Mouse (Mus musculus): ENCODE measurements around the gene Drap1. TPM values are rescaled to one million over a fixed set of nuclear protein-coding genes. Genes with fewer than 3 reads are reported as not detected.
A peak's percentile ranks its signal among the peaks of the same experiment; 100 is the strongest.

Drap1 gene
- polyA plus RNA-seq, 1 experiment from 2014 or later: 236 TPM

DNA sequence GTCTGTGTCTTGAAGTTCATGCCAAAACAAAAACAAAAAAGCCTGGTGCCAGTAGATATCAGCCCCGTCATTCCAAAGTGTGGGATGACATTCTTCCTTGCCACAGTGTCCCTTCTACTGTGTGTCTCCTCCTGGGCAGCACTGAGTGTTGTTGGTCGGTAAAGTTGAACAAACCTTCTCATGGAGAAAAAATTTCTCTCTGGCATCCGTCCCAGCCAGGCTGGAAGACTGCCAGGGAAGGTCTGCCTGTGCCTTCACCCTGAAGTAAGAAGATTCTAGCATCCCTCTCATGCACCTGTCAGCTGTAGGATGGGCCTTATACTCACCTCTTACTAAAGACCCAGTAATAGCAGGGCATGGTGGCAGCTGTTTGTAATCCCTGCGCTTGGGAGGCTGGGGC, 31.9 kb downstream of the Drap1 start:
- H3K4me1 ChIP-seq (ENCODE audit: insufficient read depth, low read length): peaks cover 14% of the 10 kb centered on the region
- no peaks in the 10 kb centered on the region for H3K36me3 ChIP-seq (ENCODE audit: insufficient read depth, low read length)
- H3K27ac ChIP-seq (ENCODE audit: low read length): no peak overlapping the region
- H3K4me3 ChIP-seq (ENCODE audit: low read length): no peak overlapping the region
- no peak overlapping the region for H3K9ac ChIP-seq (replicated peaks; ENCODE audit: low read length)
- WGBS: 59% methylated on average over 4 of the region's 4 CpGs
- ATAC-seq (ENCODE audit: low FRiP score, low TSS enrichment): no peak
- no peaks in the 10 kb centered on the region for H3K27me3 ChIP-seq (ENCODE audit: insufficient read depth, low read length)
- H3K9me3 ChIP-seq (ENCODE audit: low read length): no peaks in the 10 kb centered on the region
- H3K4me2 ChIP-seq (replicated peaks; ENCODE audit: low read depth, low read length): no peak overlapping the region

- no peaks in the 10 kb centered on the region for H3K36me3 ChIP-seq (ENCODE audit: insufficient read depth, low read length)
- 56% methylated on average over 8 of the region's 8 CpGs for WGBS
- H3K4me1 ChIP-seq (ENCODE audit: insufficient read depth, low read length): peaks cover 29% of the 10 kb centered on the region
- H3K27ac ChIP-seq (ENCODE audit: low read length): peak overlapping the region; percentile 91
- peak overlapping the region; percentile 84 for H3K9ac ChIP-seq (replicated peaks; ENCODE audit: low read length)
- ATAC-seq (ENCODE audit: low FRiP score, low TSS enrichment): no peak
- H3K4me3 ChIP-seq (ENCODE audit: low read length): peak overlapping the region; percentile 96
- H3K9me3 ChIP-seq (ENCODE audit: low read length): no peaks in the 10 kb centered on the region
- no peaks in the 10 kb centered on the region for H3K27me3 ChIP-seq (ENCODE audit: insufficient read depth, low read length)
- peak overlapping the region; percentile 86 for H3K4me2 ChIP-seq (replicated peaks; ENCODE audit: low read depth, low read length)
Measured at GRCm38 (mm10) chr19:5390416-5390815, 34.4 kb downstream of the Drap1 start.

- H3K27me3 ChIP-seq (ENCODE audit: insufficient read depth, low read length): no peaks in the 10 kb centered on the region
- peaks cover 5% of the 10 kb centered on the region for H3K36me3 ChIP-seq (ENCODE audit: insufficient read depth, low read length)
- peaks cover 29% of the 10 kb centered on the region for H3K4me1 ChIP-seq (ENCODE audit: insufficient read depth, low read length)
- peak overlapping the region; percentile 86 for H3K4me2 ChIP-seq (replicated peaks; ENCODE audit: low read depth, low read length)
- H3K27ac ChIP-seq (ENCODE audit: low read length): peak overlapping the region; percentile 91
- H3K9ac ChIP-seq (replicated peaks; ENCODE audit: low read length): peak overlapping the region; percentile 84
- H3K9me3 ChIP-seq (ENCODE audit: low read length): no peaks in the 10 kb centered on the region
- 14% methylated on average over 12 of the region's 12 CpGs for WGBS
- H3K4me3 ChIP-seq (ENCODE audit: low read length): peak overlapping the region; percentile 96
- no peak; the same call in 1 of the 2 replicates for ATAC-seq (ENCODE audit: low FRiP score, low TSS enrichment)
Measured at GRCm38 (mm10) chr19:5389647-5390046, 35.1 kb downstream of the Drap1 start.

- Histone ChIP-seq H3K4me3 (ENCODE audit: low read length) (peak within 1 kb of the TSS; percentile 96), H3K9ac (replicated peaks; ENCODE audit: low read length) (peak within 1 kb of the TSS; percentile 92), H3K9me3 (ENCODE audit: low read length) (no peaks in the 10 kb centered on the region), H3K27me3 (ENCODE audit: insufficient read depth, low read length) (no peaks in the 10 kb centered on the region), H3K27ac (ENCODE audit: low read length) (peak within 1 kb of the TSS; percentile 91), H3K4me1 (ENCODE audit: insufficient read depth, low read length) (peaks cover 29% of the 10 kb centered on the region), H3K36me3 (ENCODE audit: insufficient read depth, low read length) (peaks cover 14% of the 10 kb centered on the region), H3K4me2 (replicated peaks; ENCODE audit: low read depth, low read length) (peak within 1 kb of the TSS; percentile 86)
- 3% methylated on average over 43 of the region's 43 CpGs for WGBS
- ATAC-seq (ENCODE audit: low FRiP score, low TSS enrichment): peak; percentile 97
Measured at GRCm38 (mm10) chr19:5388588-5389242, 36.1 kb downstream of the Drap1 start, which contains the start of gene Sart1. Gene Sart1 (minus strand): TSS chr19:5388703.

DNA sequence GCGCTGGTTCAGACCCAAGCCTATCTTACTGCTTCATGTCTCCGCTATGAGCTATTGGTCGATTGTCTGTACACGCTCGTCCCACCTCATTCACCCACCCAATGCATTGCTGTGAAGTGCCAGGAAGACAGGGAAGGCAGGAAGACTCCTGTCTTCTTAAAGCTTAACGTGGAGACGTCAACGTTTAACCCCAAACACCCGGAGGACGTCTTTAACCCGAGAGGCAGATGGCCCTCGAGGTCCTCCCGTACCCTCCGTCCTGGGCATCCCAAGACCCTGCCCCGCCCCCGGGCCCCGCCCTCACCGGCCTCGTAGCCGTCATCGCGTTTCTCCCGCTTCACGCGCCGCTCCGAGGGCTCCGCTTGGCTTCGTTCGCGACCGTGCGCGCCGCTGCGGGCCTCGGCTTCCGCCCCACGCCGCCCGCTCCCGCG, 36.8 kb downstream of the Drap1 start:
- H3K9ac ChIP-seq (replicated peaks; ENCODE audit: low read length): peak overlapping the region; percentile 92
- H3K36me3 ChIP-seq (ENCODE audit: insufficient read depth, low read length): peaks cover 21% of the 10 kb centered on the region
- WGBS: under 1% methylated on average over 42 of the region's 43 CpGs
- H3K4me2 ChIP-seq (replicated peaks; ENCODE audit: low read depth, low read length): peak overlapping the region; percentile 86
- H3K4me3 ChIP-seq (ENCODE audit: low read length): peak overlapping the region; percentile 96
- H3K27me3 ChIP-seq (ENCODE audit: insufficient read depth, low read length): no peaks in the 10 kb centered on the region
- H3K27ac ChIP-seq (ENCODE audit: low read length): peak overlapping the region; percentile 77
- peaks cover 29% of the 10 kb centered on the region for H3K4me1 ChIP-seq (ENCODE audit: insufficient read depth, low read length)
- peak; percentile 11; the same call in 1 of the 2 replicates for ATAC-seq (ENCODE audit: low FRiP score, low TSS enrichment)
- no peaks in the 10 kb centered on the region for H3K9me3 ChIP-seq (ENCODE audit: low read length)

DNA sequence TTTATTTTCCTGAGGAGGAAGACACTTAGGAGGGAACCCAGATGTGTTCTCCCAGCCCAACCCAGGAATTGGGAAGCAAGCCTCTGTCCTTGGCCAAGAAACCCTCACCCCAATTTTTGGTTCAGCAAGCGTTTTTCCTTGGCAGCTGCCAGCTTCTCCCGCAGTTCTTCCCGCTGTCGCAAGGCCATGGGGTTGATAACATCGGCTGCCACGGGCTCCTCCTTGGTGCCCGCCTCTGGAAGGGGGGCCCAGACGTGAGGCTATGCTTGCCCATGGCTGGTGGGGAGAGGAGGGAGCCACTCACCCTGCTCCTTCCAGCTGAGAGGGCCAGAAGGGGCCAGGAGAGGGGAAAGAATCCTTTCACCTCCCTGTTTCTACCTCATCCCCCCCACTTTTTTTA, 40.1 kb downstream of the Drap1 start:
- Histone ChIP-seq H3K4me1 (ENCODE audit: insufficient read depth, low read length) (peaks cover 21% of the 10 kb centered on the region), H3K9ac (replicated peaks; ENCODE audit: low read length) (no peak overlapping the region), H3K4me2 (replicated peaks; ENCODE audit: low read depth, low read length) (no peak overlapping the region), H3K9me3 (ENCODE audit: low read length) (no peaks in the 10 kb centered on the region), H3K27ac (ENCODE audit: low read length) (no peak overlapping the region), H3K27me3 (ENCODE audit: insufficient read depth, low read length) (no peaks in the 10 kb centered on the region), H3K4me3 (ENCODE audit: low read length) (no peak overlapping the region), H3K36me3 (ENCODE audit: insufficient read depth, low read length) (peaks cover 54% of the 10 kb centered on the region)
- 86% methylated on average over 8 of the region's 8 CpGs for WGBS
- ATAC-seq (ENCODE audit: low FRiP score, low TSS enrichment): no peak

- Histone ChIP-seq H3K4me2 (replicated peaks; ENCODE audit: low read depth, low read length) (no peak overlapping the region), H3K27me3 (ENCODE audit: insufficient read depth, low read length) (no peaks in the 10 kb centered on the region), H3K4me3 (ENCODE audit: low read length) (no peak overlapping the region), H3K36me3 (ENCODE audit: insufficient read depth, low read length) (peaks cover 68% of the 10 kb centered on the region), H3K27ac (ENCODE audit: low read length) (no peak overlapping the region), H3K4me1 (ENCODE audit: insufficient read depth, low read length) (peaks cover 16% of the 10 kb centered on the region), H3K9ac (replicated peaks; ENCODE audit: low read length) (no peak overlapping the region), H3K9me3 (ENCODE audit: low read length) (no peaks in the 10 kb centered on the region)
- ATAC-seq (ENCODE audit: low FRiP score, low TSS enrichment): no peak
- 93% methylated on average over 12 of the region's 12 CpGs for WGBS
Measured at GRCm38 (mm10) chr19:5383326-5383725, 41.5 kb downstream of the Drap1 start.

GRCm38 (mm10) chr19:5377446-5377845, 47.3 kb downstream of the Drap1 start:
- no peak for ATAC-seq (ENCODE audit: low FRiP score, low TSS enrichment)
- H3K9ac ChIP-seq (replicated peaks; ENCODE audit: low read length): no peak overlapping the region
- H3K36me3 ChIP-seq (ENCODE audit: insufficient read depth, low read length): peaks cover 56% of the 10 kb centered on the region

GRCm38 (mm10) chr19:5374748-5375147, 50.0 kb downstream of the Drap1 start:
- WGBS: 78% methylated on average over 4 of the region's 4 CpGs
- no peaks in the 10 kb centered on the region for H3K9me3 ChIP-seq (ENCODE audit: low read length)
- H3K9ac ChIP-seq (replicated peaks; ENCODE audit: low read length): no peak overlapping the region
- peaks cover 52% of the 10 kb centered on the region for H3K36me3 ChIP-seq (ENCODE audit: insufficient read depth, low read length)
- no peaks in the 10 kb centered on the region for H3K4me1 ChIP-seq (ENCODE audit: insufficient read depth, low read length)
- no peak overlapping the region for H3K27ac ChIP-seq (ENCODE audit: low read length)
- no peak overlapping the region for H3K4me3 ChIP-seq (ENCODE audit: low read length)
- no peak overlapping the region for H3K4me2 ChIP-seq (replicated peaks; ENCODE audit: low read depth, low read length)
- ATAC-seq (ENCODE audit: low FRiP score, low TSS enrichment): no peak
- H3K27me3 ChIP-seq (ENCODE audit: insufficient read depth, low read length): no peaks in the 10 kb centered on the region

More at GRCm38 (mm10) chr19:5377446-5377845, 47.3 kb downstream of the Drap1 start:
- no peaks in the 10 kb centered on the region for H3K4me1 ChIP-seq (ENCODE audit: insufficient read depth, low read length)
- H3K27ac ChIP-seq (ENCODE audit: low read length): no peak overlapping the region
- H3K4me2 ChIP-seq (replicated peaks; ENCODE audit: low read depth, low read length): no peak overlapping the region
- H3K27me3 ChIP-seq (ENCODE audit: insufficient read depth, low read length): no peaks in the 10 kb centered on the region
- H3K4me3 ChIP-seq (ENCODE audit: low read length): no peak overlapping the region
- WGBS: 97% methylated on average over 1 of the region's 1 CpGs
- no peaks in the 10 kb centered on the region for H3K9me3 ChIP-seq (ENCODE audit: low read length)

- Histone ChIP-seq H3K4me2 (replicated peaks; ENCODE audit: low read depth, low read length) (no peak overlapping the region), H3K4me1 (ENCODE audit: insufficient read depth, low read length) (no peaks in the 10 kb centered on the region), H3K9ac (replicated peaks; ENCODE audit: low read length) (no peak overlapping the region), H3K27ac (ENCODE audit: low read length) (no peak overlapping the region), H3K9me3 (ENCODE audit: low read length) (no peaks in the 10 kb centered on the region), H3K27me3 (ENCODE audit: insufficient read depth, low read length) (no peaks in the 10 kb centered on the region), H3K36me3 (ENCODE audit: insufficient read depth, low read length) (peaks cover 51% of the 10 kb centered on the region), H3K4me3 (ENCODE audit: low read length) (no peak overlapping the region)
- 85% methylated on average over 4 of the region's 4 CpGs for WGBS
- ATAC-seq (ENCODE audit: low FRiP score, low TSS enrichment): no peak
Measured at GRCm38 (mm10) chr19:5374177-5374576, 50.6 kb downstream of the Drap1 start.
